Mouse (Mus musculus) heart, adult 2 months (tissue): ENCODE measurements around the gene Gria4. TPM values are rescaled to one million over a fixed set of nuclear protein-coding genes. Genes with fewer than 3 reads are reported as not detected.

Experiments
- DNase-seq, 2 experiments: peaks; one replicate each; pipeline ENCODE4 v3.0.0; 2021
- H3K27ac ChIP-seq: fragments of 200-600 bp; 2 replicates; pipeline ENCODE4 v1.8.1; 2022
- H3K27me3 ChIP-seq: fragments of 200-500 bp; 2 replicates; pipeline ENCODE4 v1.6.1; 2012; ENCODE audit warnings: mild to moderate bottlenecking, low read length, inconsistent platforms, mixed read lengths; ENCODE audit not compliant: control insufficient read depth, insufficient read depth
- H3K36me3 ChIP-seq: fragments of 200-500 bp; 2 replicates; pipeline ENCODE4 v1.6.1; 2012; ENCODE audit warnings: low read length, inconsistent platforms; ENCODE audit not compliant: control insufficient read depth, insufficient read depth
- H3K4me1 ChIP-seq: fragments of 200-500 bp; 2 replicates; pipeline ENCODE4 v1.6.1; 2011; ENCODE audit warnings: low read length; ENCODE audit not compliant: control insufficient read depth, insufficient read depth
- H3K4me3 ChIP-seq: fragments of 200-600 bp; 2 replicates; pipeline ENCODE4 v1.8.1; 2022
- H3K79me2 ChIP-seq: fragments of 200-500 bp; replicated peaks from 2 replicates; pipeline ENCODE4 v1.6.1; 2012; ENCODE audit warnings: mild to moderate bottlenecking, inconsistent platforms, low read length, moderate library complexity, mixed read lengths; ENCODE audit not compliant: control insufficient read depth, insufficient read depth
- H3K9ac ChIP-seq: fragments of 200-500 bp; 2 replicates; pipeline ENCODE4 v1.6.1; 2012; ENCODE audit warnings: low read depth, mild to moderate bottlenecking, control low read depth, inconsistent platforms, low read length, mixed read lengths
- CTCF ChIP-seq: fragments of 200-600 bp; IDR thresholded peaks from 2 replicates; pipeline ENCODE4 v1.8.1; 2022; ENCODE audit warnings: antibody characterized with exemption, mild to moderate bottlenecking, moderate library complexity
- EP300 ChIP-seq: fragments of 200-500 bp; IDR thresholded peaks from 2 replicates; pipeline ENCODE4 v1.6.1; 2011; ENCODE audit warnings: low read depth, low read length, control low read depth; ENCODE audit not compliant: insufficient read depth
- POLR2A ChIP-seq: fragments of 200-500 bp; IDR thresholded peaks from 2 replicates; pipeline ENCODE4 v1.6.1; 2011; ENCODE audit warnings: mild to moderate bottlenecking, low read depth, low read length, control low read depth; ENCODE audit not compliant: insufficient read depth
- WGBS: fragments of 180-500 bp; shearing (Covaris S2); methylation state at CpG from one replicate; pipeline ENCODE4 v1.1.7; 2018; 5-methylcytosine and 5-hydroxymethylcytosine counted together
- intact Hi-C: fragments of 180-260 bp; cut with DNase I; formaldehyde crosslinking; loops from one replicate; pipeline ENCODE4 v1.15.1; 2025
- polyA plus RNA-seq: library from polyadenylated mRNA; depleted of rRNA; stranded (reverse); fragments of >200 nt; gene quantifications from 2 replicates; pipeline ENCODE4 v1.2.3, GENCODE M21; 2012
- total RNA-seq, 2 experiments: library from RNA; stranded (reverse); gene quantifications; 2 replicates each; pipeline ENCODE4 v1.2.3; 2021

Gria4 gene
- total and polyA plus RNA-seq, 3 experiments, result 0.02 TPM; not detected in 2

GRCm38 (mm10) chr9:4665691-4666090, 130.3 kb downstream of the Gria4 start:
- Histone ChIP-seq H3K4me3 (no peak overlapping the region), H3K36me3 (no peaks in the 10 kb centered on the region), H3K9ac (no peak overlapping the region), H3K27me3 (no peaks in the 10 kb centered on the region), H3K4me1 (no peaks in the 10 kb centered on the region), H3K79me2 (no peaks in the 10 kb centered on the region), H3K27ac (no peak overlapping the region)
- TF ChIP-seq CTCF, result no peak
- TF ChIP-seq POLR2A, result no peak
- no peak for TF ChIP-seq EP300
- intact Hi-C loops, result no loop called here
- 41% methylated on average over 2 of the region's 2 CpGs for WGBS
- DNase-seq, result no peak

- WGBS, result 45% methylated on average over 1 of the region's 1 CpGs
- no peak overlapping the region for H3K4me3 ChIP-seq
- intact Hi-C loops, result no loop called here
- TF ChIP-seq CTCF (no peak), POLR2A (no peak)
- H3K27ac ChIP-seq, result no peak overlapping the region
- no peaks in the 10 kb centered on the region for H3K27me3 ChIP-seq
- H3K4me1 ChIP-seq, result no peaks in the 10 kb centered on the region
- DNase-seq, result no peak
- H3K36me3 ChIP-seq, result no peaks in the 10 kb centered on the region
- no peak overlapping the region for H3K9ac ChIP-seq
- no peaks in the 10 kb centered on the region for H3K79me2 ChIP-seq
Measured at GRCm38 (mm10) chr9:4662421-4662820, 133.6 kb downstream of the Gria4 start.

- H3K9ac ChIP-seq, result no peak overlapping the region
- H3K4me3 ChIP-seq, result no peak overlapping the region
- no peak for DNase-seq
- H3K4me1 ChIP-seq, result no peaks in the 10 kb centered on the region
- H3K79me2 ChIP-seq, result no peaks in the 10 kb centered on the region
- no peaks in the 10 kb centered on the region for H3K27me3 ChIP-seq
- no peak overlapping the region for H3K27ac ChIP-seq
- intact Hi-C loops, result no loop called here
- H3K36me3 ChIP-seq, result no peaks in the 10 kb centered on the region
- no peak for TF ChIP-seq POLR2A
- no peak for TF ChIP-seq CTCF
- no peak for TF ChIP-seq EP300
Measured at GRCm38 (mm10) chr9:4658951-4659350, 137.1 kb downstream of the Gria4 start.

- H3K9ac ChIP-seq, result no peak overlapping the region
- 69% methylated on average over 1 of the region's 1 CpGs for WGBS
- H3K27ac ChIP-seq, result no peak overlapping the region
- DNase-seq, result no peak
- H3K79me2 ChIP-seq, result no peaks in the 10 kb centered on the region
- TF ChIP-seq POLR2A (no peak), EP300 (no peak), CTCF (no peak)
- no peaks in the 10 kb centered on the region for H3K27me3 ChIP-seq
- no peaks in the 10 kb centered on the region for H3K36me3 ChIP-seq
- no peaks in the 10 kb centered on the region for H3K4me1 ChIP-seq
- intact Hi-C loops, result no loop called here
- no peak overlapping the region for H3K4me3 ChIP-seq
Measured at GRCm38 (mm10) chr9:4654333-4654732, 141.7 kb downstream of the Gria4 start.

GRCm38 (mm10) chr9:4639192-4639900, 156.7 kb downstream of the Gria4 start:
- Histone ChIP-seq H3K27me3 (no peaks in the 10 kb centered on the region), H3K4me1 (no peaks in the 10 kb centered on the region), H3K9ac (no peak overlapping the region), H3K36me3 (no peaks in the 10 kb centered on the region), H3K79me2 (no peaks in the 10 kb centered on the region), H3K27ac (no peak overlapping the region), H3K4me3 (no peak overlapping the region)
- intact Hi-C loops, result no loop called here
- WGBS, result 42% methylated on average over 2 of the region's 2 CpGs
- DNase-seq, result no peak
- TF ChIP-seq CTCF (no peak), EP300 (no peak), POLR2A (no peak)

GRCm38 (mm10) chr9:4631910-4632309, 164.1 kb downstream of the Gria4 start:
- intact Hi-C loops, result no loop called here

More at GRCm38 (mm10) chr9:4631910-4632309, 164.1 kb downstream of the Gria4 start:
- Histone ChIP-seq H3K27ac (no peak overlapping the region), H3K4me1 (no peaks in the 10 kb centered on the region), H3K27me3 (no peaks in the 10 kb centered on the region), H3K4me3 (no peak overlapping the region), H3K9ac (no peak overlapping the region), H3K36me3 (no peaks in the 10 kb centered on the region), H3K79me2 (no peaks in the 10 kb centered on the region)
- no peak for DNase-seq
- 56% methylated on average over 4 of the region's 4 CpGs for WGBS
- no peak for TF ChIP-seq EP300
- no peak for TF ChIP-seq CTCF
- TF ChIP-seq POLR2A, result no peak
